Comparison of ENCODE assay signal across 1 mouse cellular context in the genomic region with DNA sequence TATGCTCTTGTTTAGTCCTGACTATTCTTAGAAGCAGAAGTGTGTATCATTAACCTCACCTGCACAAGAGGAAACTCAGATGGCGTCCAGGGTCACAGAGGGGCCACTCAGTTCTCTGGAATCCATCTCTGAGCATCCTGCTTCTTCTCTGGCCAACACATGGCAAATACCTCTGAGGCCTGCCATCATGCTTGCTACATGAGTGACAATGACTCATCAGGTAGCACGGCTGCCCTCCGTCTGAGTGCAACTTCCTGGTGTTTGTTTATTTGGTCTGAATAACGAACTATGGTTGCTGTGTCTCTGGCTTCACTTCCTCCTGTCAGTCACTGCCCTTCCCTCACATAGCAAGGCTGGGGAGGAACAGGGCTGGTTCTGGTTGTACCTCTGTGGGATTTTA.
TF ChIP-seq lines count a peak whose summit lies in the region.

No protein-coding gene starts in this region.

TF ChIP-seq in MEL, 35 proteins besides CTCF, POLR2A, EP300 and RAD21 (continued from another document):
- TF ChIP-seq UBTF (IDR thresholded peaks at IDR 0.05; ENCODE audit: borderline replicate concordance, insufficient read depth, low read depth, low read length) (no peak), USF2 (IDR thresholded peaks at IDR 0.05; ENCODE audit: borderline replicate concordance in 1 of 2, insufficient read depth in 1 of 2, low read depth in 1 of 2, low read length in 2 of 2) (no peak), GABPA (IDR thresholded peaks at IDR 0.05; ENCODE audit: low read depth, low read length) (0 out of 2 replicates have a peak, but pooled peaks have one; percentile 21), ETS1 (IDR thresholded peaks at IDR 0.05; ENCODE audit: low read depth, low read length) (peak; percentile 27; the same call in 1 of the 2 replicates), ZNF384 (IDR thresholded peaks at IDR 0.05; ENCODE audit: low read depth, low read length) (no peak), CHD2 (IDR thresholded peaks at IDR 0.05; ENCODE audit: low read length) (no peak), MYC (IDR thresholded peaks at IDR 0.05; ENCODE audit: low read depth, low read length) (peak; percentile 45; the same call in 1 of the 2 replicates), ZMIZ1 (IDR thresholded peaks at IDR 0.05; ENCODE audit: low read depth, low read length) (no peak), MAX (IDR thresholded peaks at IDR 0.05; ENCODE audit: low read length) (no peak), MAFK (IDR thresholded peaks at IDR 0.05; ENCODE audit: borderline replicate concordance, low read depth, low read length) (no peak), USF1 (IDR thresholded peaks at IDR 0.05; ENCODE audit: low read depth, low read length) (no peak), TBP (IDR thresholded peaks at IDR 0.05; ENCODE audit: low read depth, low read length) (0 out of 2 replicates have a peak, but pooled peaks have one; percentile 42), HCFC1 (IDR thresholded peaks at IDR 0.05; ENCODE audit: low read depth, low read length) (no peak)
